ENCODE assay signal across 1 mouse cellular context in the genomic region with DNA sequence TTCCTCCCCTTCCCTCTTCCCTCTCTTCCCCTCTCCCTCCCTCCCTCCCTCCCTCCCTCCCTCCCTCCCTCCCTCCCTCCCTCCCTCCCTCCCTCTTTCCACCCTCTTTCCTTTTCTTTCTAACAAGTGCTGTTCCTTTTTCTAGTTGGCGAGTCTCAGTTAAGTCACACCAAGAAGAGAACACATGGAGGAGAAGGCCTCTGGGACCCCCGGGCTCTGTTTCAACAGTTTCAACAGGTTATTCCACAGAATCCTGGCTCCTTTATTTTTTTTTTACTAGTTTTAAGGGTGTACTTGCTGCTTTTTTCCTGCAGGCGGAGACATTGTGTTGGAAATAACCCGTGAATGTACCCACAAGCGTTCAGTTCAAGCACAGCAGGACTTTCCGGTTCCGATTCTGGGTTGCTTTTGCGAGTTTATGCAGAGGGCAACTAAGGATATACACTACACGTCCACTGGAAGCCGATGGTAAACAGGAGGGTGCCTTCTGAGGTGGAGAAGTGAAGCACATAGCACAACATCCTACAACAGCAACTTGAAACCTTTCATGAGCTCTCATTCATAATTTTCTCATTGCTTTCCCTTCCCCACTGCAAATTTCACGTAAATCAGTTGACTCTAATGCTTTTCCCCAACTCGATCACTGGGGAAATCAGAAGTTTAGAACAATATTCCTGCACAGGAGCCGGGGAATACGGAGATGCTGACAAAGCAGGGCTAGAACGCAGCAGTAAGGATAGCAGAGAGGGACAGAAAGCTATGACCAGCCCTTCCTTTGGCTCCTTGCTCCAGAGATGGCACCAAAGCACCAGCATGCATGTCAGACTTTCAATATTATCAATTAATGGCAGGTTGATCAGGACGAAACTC.
TF ChIP-seq lines count a peak whose summit lies in the region.

No protein-coding gene starts in this region.

TF ChIP-seq in CH12.LX, 34 proteins besides CTCF, POLR2A, EP300 and RAD21 (continued from another document):
- TF ChIP-seq TBP (conservative IDR thresholded peaks at IDR 0.05; ENCODE audit: low read depth, low read length) (0 out of 2 replicates have a peak, but pooled peaks have one; percentile 32), USF2 (conservative IDR thresholded peaks at IDR 0.05; ENCODE audit: low read depth, low read length) (no peak), MAZ (IDR thresholded peaks at IDR 0.05; ENCODE audit: low read depth, low read length) (peak; percentile 61; the same call in 1 of the 2 replicates), SIN3A (IDR thresholded peaks at IDR 0.05; ENCODE audit: low read length) (peak; percentile 63; the same call in 1 of the 2 replicates), JUND (conservative IDR thresholded peaks at IDR 0.05; ENCODE audit: low read depth, low read length) (0 out of 2 replicates have a peak, but pooled peaks have one; percentile 39), KAT2A (IDR thresholded peaks at IDR 0.05; ENCODE audit: insufficient replicate concordance, low read length) (no peak), GABPA (IDR thresholded peaks at IDR 0.05; ENCODE audit: insufficient replicate concordance, low read depth, low read length) (no peak), POLR2AphosphoS2 (IDR thresholded peaks at IDR 0.05; ENCODE audit: low read depth, low read length) (no peak), MEF2A (IDR thresholded peaks at IDR 0.05; ENCODE audit: borderline replicate concordance, low read depth, low read length) (peak; percentile 41; the same call in 1 of the 2 replicates), E2F4 (IDR thresholded peaks at IDR 0.05; ENCODE audit: insufficient replicate concordance, low read depth, low read length) (peak; percentile 37; the same call in 1 of the 2 replicates), BHLHE40 (IDR thresholded peaks at IDR 0.05; ENCODE audit: low read depth, low read length) (peak; percentile 41), CHD2 (IDR thresholded peaks at IDR 0.05; ENCODE audit: low read length) (no peak), ZC3H11A (IDR thresholded peaks at IDR 0.05; ENCODE audit: low read depth, low read length) (peak; percentile 82), ZKSCAN1 (IDR thresholded peaks at IDR 0.05; ENCODE audit: borderline replicate concordance, low read depth, low read length) (no peak), NELFE (IDR thresholded peaks at IDR 0.05; ENCODE audit: low read depth, low read length) (0 out of 2 replicates have a peak, but pooled peaks have one; percentile 35), UBTF (IDR thresholded peaks at IDR 0.05; ENCODE audit: low read depth, low read length) (no peak), ZMIZ1 (IDR thresholded peaks at IDR 0.05; ENCODE audit: low read depth, low read length) (no peak), CHD1 (IDR thresholded peaks at IDR 0.05; ENCODE audit: low read depth, low read length) (no peak), PAX5 (IDR thresholded peaks at IDR 0.05; ENCODE audit: low read length) (no peak), MAX (IDR thresholded peaks at IDR 0.05; ENCODE audit: low read length) (no peak), TCF12 (IDR thresholded peaks at IDR 0.05; ENCODE audit: low read depth, low read length) (0 out of 2 replicates have a peak, but pooled peaks have one; percentile 31), SMC3 (IDR thresholded peaks at IDR 0.05; ENCODE audit: low read depth, low read length) (peak; percentile 93)
